Mouse (Mus musculus) stomach, embryonic 16.5 days (tissue): ENCODE measurements at regions not wholly inside any gene's neighbourhood (a gene's known extent, or its start where the extent isn't known, plus 50 kb on each side); places are given as distances from the start of the nearest gene placed in this dataset.
A peak's percentile ranks its signal among the peaks of the same experiment; 100 is the strongest.

Experiments
- ATAC-seq: fragments of 200-750 bp; cut with Nextera tagmentation; 2 replicates; pipeline ENCODE4 v1.8.0; 2017; ENCODE audit warnings: moderate number of reproducible peaks, moderate TSS enrichment; ENCODE audit not compliant: insufficient read depth, low FRiP score
- H3K27ac ChIP-seq: fragments of 300-500 bp; sonication (generic); 2 replicates; pipeline ENCODE4 v1.5.1; 2014; ENCODE audit warnings: low read length
- H3K27me3 ChIP-seq: fragments of 300-500 bp; sonication (generic); 2 replicates; pipeline ENCODE4 v1.6.1; 2014; ENCODE audit warnings: low read length, control low read depth, mixed read lengths; ENCODE audit not compliant: control insufficient read depth, insufficient read depth
- H3K36me3 ChIP-seq: fragments of 300-500 bp; sonication (generic); 2 replicates; pipeline ENCODE4 v1.6.1; 2014; ENCODE audit warnings: low read length; ENCODE audit not compliant: control insufficient read depth, insufficient read depth
- H3K4me1 ChIP-seq: fragments of 300-500 bp; sonication (generic); 2 replicates; pipeline ENCODE4 v1.6.1; 2014; ENCODE audit warnings: low read length, control low read depth, mixed read lengths; ENCODE audit not compliant: control insufficient read depth, insufficient read depth
- H3K4me2 ChIP-seq: fragments of 300-500 bp; sonication (generic); 2 replicates; pipeline ENCODE4 v1.6.1; 2014; ENCODE audit warnings: low read depth, low read length, mixed read lengths
- H3K4me3 ChIP-seq: fragments of 300-500 bp; sonication (generic); replicated peaks from 2 replicates; pipeline ENCODE4 v1.5.1; 2014; ENCODE audit warnings: mild to moderate bottlenecking, low read length
- H3K9ac ChIP-seq: fragments of 300-500 bp; sonication (generic); 2 replicates; pipeline ENCODE4 v1.6.1; 2014; ENCODE audit warnings: low read length
- H3K9me3 ChIP-seq: fragments of 300-500 bp; sonication (generic); replicated peaks from 2 replicates; pipeline ENCODE4 v1.6.1; 2016; ENCODE audit warnings: low read length, control low read depth; ENCODE audit not compliant: control insufficient read depth
- WGBS: fragments of 180-500 bp; shearing (Covaris S2); extraction: QIAGEN DNeasy Blood & Tissue Kit; methylation state at CpG from one replicate; pipeline ENCODE4 v1.1.7; 2014; 5-methylcytosine and 5-hydroxymethylcytosine counted together

DNA sequence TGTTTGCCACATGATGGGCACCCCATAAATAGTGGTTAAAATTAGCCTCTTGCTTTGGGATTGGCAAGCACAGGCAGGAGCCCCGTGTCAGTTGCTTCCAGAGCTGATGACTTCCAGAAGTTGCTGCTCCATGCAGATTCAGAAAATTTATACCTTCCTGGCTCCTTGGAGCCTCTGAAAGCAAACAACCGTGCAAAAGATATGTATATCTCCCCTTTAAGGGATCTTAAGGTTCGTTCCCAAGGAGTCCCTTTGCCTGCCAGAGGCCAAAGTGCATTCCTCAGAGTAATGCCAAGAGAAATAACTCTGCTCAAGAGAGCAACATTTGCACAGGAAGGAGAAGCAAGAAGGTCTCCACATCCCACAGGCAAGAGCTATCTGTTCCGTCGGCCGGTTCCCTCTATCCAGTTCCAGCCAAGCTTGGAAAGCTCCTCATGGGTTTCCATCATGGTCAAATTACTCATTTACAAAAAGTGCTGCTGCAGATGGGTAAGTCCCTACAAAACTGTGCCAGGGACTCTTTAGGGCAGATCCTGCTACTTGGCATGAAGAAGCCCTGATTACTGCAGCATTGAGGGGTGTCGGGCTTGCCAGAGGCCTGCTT lies 608.4 kb upstream of the Cdh5 start:
- no peak overlapping the region for H3K4me2 ChIP-seq
- H3K9ac ChIP-seq = no peak overlapping the region
- 41% methylated on average over 7 of the region's 7 CpGs for WGBS
- no peak overlapping the region for H3K4me3 ChIP-seq
- no peaks in the 10 kb centered on the region for H3K36me3 ChIP-seq
- H3K9me3 ChIP-seq = no peaks in the 10 kb centered on the region
- H3K27ac ChIP-seq = peak overlapping the region; percentile 47
- 0 out of 2 replicates have a peak, but pooled peaks cover 9% of the 10 kb centered on the region for H3K4me1 ChIP-seq
- peak; percentile 79; the same call in 1 of the 2 replicates for ATAC-seq
- no peaks in the 10 kb centered on the region for H3K27me3 ChIP-seq

DNA sequence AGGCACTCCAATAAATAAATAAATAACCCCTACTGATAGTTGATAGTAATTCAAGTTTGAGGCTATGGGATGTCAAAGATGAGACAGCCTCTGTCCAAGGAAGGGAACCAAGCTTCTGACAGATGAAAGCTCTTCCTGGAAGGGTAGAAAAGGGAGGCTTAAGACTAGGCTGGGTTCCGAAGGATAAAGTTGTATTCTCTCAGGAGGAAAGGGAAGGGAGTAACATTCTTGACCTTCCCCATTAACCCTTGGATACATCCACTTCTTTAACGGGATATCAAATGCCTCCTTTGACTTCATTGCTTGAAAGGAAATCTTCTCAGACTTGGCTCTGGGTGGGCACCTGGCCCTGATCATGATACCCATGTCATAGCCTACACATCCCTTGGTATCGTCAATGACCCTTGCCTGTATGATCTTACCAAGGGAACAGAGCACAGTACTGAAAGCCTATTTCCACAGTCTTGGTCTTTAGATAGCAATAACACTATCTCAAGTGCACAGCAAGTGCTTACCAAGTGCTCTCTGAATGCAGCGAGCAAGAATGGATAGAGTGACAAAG lies 607.4 kb upstream of the Cdh5 start:
- no peaks in the 10 kb centered on the region for H3K9me3 ChIP-seq
- no peak overlapping the region for H3K9ac ChIP-seq
- H3K27me3 ChIP-seq = no peaks in the 10 kb centered on the region
- 0 out of 2 replicates have a peak, but pooled peaks cover 9% of the 10 kb centered on the region for H3K4me1 ChIP-seq
- H3K27ac ChIP-seq = no peak overlapping the region
- 83% methylated on average over 4 of the region's 4 CpGs for WGBS
- ATAC-seq = no peak
- H3K4me2 ChIP-seq = no peak overlapping the region
- no peaks in the 10 kb centered on the region for H3K36me3 ChIP-seq
- no peak overlapping the region for H3K4me3 ChIP-seq

DNA sequence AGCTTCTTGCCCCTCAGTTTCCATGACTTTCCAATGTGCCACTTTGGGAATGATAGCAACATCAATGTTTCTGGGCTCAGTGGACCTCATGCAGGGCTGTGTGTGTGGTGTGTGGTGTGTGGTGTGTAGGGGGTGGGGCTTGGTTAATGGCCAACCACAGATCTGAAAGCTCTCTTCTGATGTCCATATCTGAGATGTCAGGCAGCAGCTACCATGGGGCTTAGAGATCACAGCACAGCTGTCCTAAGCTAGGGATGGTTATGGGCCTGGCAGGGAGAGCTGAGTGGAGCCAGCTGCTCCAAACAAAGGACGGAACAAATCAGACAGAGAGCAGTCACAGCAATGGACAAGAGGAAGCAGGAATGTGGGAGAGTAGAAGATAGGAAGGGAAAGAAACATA lies 606.8 kb upstream of the Cdh5 start:
- Histone ChIP-seq H3K4me3 (no peak overlapping the region), H3K9me3 (no peaks in the 10 kb centered on the region), H3K4me1 (0 out of 2 replicates have a peak, but pooled peaks cover 4% of the 10 kb centered on the region), H3K36me3 (no peaks in the 10 kb centered on the region), H3K27me3 (no peaks in the 10 kb centered on the region), H3K4me2 (no peak overlapping the region), H3K27ac (no peak overlapping the region), H3K9ac (no peak overlapping the region)
- 42% methylated on average over 1 of the region's 1 CpGs for WGBS
- no peak for ATAC-seq

DNA sequence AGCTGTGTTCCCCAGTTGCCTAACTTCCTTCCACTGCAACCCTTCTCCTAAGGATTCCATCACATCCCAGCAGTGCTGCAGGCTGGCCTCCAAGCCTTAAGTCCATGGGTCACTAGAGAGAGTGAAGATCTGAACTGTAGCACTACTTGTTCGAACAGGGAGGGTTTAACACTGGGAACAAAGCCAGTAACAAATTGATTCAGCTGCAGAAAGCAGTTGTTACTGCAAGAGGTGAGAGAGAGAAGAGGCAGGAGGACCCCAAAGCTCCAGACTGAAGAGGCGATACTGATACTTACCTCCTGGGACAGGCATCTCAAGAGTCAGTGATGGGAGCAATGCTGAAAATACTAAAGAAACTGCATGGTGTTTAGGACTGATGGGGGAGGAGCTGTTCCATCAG lies 600.1 kb upstream of the Cdh5 start:
- H3K4me3 ChIP-seq = no peak overlapping the region
- no peak overlapping the region for H3K9ac ChIP-seq
- H3K36me3 ChIP-seq = no peaks in the 10 kb centered on the region
- H3K4me1 ChIP-seq = no peaks in the 10 kb centered on the region
- no peak for ATAC-seq
- no peaks in the 10 kb centered on the region for H3K27me3 ChIP-seq
- 56% methylated on average over 2 of the region's 2 CpGs for WGBS
- no peak overlapping the region for H3K4me2 ChIP-seq
- H3K9me3 ChIP-seq = no peaks in the 10 kb centered on the region
- no peak overlapping the region for H3K27ac ChIP-seq

DNA sequence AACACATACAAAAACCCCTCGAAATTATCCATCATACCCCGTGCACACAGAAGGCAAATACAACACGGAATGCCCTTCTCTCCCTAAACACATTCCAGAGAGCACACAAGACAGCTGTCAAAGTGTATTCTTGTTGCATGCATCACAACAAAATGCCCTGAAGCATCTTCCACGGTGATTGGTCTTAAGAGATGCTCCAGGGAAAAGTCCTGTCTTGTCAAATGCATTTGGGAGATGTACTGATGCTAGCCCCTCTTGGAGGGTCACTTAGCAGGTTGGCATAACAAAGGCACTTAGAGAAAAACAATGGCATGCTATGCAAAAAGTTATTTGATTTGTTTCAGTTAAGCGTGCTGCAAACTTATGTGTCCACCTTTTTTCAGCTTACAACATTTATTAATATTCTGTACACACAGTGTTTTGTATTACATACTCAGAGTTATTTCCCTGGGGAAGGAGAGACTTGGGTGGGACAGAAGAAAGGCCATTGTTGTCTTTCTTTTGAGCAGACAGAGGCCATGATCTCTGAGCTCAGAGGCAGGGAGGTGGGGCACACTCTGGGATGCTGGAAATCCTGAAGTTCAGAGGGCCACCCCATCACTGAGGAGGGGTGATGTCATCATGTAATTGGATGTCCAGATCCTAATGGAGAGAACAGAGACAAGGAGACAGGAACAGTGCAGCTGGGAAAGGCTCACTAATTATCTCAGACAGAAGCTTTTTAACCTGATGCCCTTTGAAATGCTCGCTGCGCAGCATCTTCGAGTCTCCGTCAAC lies 598.2 kb upstream of the Cdh5 start:
- H3K4me1 ChIP-seq = no peaks in the 10 kb centered on the region
- H3K9me3 ChIP-seq = no peaks in the 10 kb centered on the region
- no peak for ATAC-seq
- H3K4me2 ChIP-seq = no peak overlapping the region
- no peak overlapping the region for H3K9ac ChIP-seq
- no peaks in the 10 kb centered on the region for H3K36me3 ChIP-seq
- no peak overlapping the region for H3K4me3 ChIP-seq
- no peak overlapping the region for H3K27ac ChIP-seq
- 73% methylated on average over 9 of the region's 9 CpGs for WGBS
- no peaks in the 10 kb centered on the region for H3K27me3 ChIP-seq

DNA sequence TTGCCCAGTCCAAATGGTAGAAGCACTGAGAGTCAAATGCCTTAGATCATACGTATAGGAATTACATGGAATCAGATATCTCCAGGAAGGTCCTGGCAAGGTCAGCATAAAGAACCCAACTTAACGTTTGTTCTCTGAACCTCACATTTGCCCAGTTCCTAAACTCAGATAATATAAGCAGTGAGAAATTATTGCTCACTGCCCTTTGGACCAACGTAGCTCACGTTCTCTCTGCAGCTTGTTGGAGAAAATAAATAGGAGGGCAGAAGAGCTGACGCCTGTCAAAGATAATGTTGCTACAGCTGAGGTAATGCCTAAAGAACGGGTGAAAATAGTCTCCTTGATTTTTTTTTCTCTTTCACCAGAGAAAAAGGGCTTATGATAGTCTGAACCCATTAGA lies 595.1 kb upstream of the Cdh5 start:
- Histone ChIP-seq H3K4me2 (no peak overlapping the region), H3K4me1 (no peaks in the 10 kb centered on the region), H3K9me3 (no peaks in the 10 kb centered on the region), H3K4me3 (no peak overlapping the region), H3K27me3 (no peaks in the 10 kb centered on the region), H3K9ac (no peak overlapping the region), H3K36me3 (no peaks in the 10 kb centered on the region), H3K27ac (no peak overlapping the region)
- WGBS = 36% methylated on average over 6 of the region's 6 CpGs
- ATAC-seq = no peak

DNA sequence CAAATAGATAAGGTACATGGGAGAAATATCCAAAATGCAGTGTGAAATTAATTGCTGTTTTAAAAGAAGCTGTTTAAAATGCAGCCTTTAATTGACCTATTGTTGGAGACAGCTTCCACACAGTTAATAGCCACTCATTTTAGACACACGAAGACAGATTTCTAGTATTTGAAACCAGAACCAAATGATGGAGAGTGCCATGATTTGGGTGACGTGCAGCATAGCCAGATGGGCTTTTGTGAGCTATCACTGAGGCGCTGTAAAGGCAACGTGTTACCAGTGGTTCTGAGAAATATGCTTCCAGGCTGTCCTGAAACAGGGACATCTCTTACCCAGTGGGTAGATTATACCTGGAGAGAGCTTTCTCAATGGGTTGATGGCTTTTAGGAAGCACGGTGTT lies 594.4 kb upstream of the Cdh5 start:
- Histone ChIP-seq H3K9ac (no peak overlapping the region), H3K4me1 (no peaks in the 10 kb centered on the region), H3K4me3 (no peak overlapping the region), H3K4me2 (no peak overlapping the region), H3K27me3 (no peaks in the 10 kb centered on the region), H3K9me3 (no peaks in the 10 kb centered on the region), H3K36me3 (no peaks in the 10 kb centered on the region), H3K27ac (no peak overlapping the region)
- no peak for ATAC-seq
- WGBS = 88% methylated on average over 5 of the region's 5 CpGs

DNA sequence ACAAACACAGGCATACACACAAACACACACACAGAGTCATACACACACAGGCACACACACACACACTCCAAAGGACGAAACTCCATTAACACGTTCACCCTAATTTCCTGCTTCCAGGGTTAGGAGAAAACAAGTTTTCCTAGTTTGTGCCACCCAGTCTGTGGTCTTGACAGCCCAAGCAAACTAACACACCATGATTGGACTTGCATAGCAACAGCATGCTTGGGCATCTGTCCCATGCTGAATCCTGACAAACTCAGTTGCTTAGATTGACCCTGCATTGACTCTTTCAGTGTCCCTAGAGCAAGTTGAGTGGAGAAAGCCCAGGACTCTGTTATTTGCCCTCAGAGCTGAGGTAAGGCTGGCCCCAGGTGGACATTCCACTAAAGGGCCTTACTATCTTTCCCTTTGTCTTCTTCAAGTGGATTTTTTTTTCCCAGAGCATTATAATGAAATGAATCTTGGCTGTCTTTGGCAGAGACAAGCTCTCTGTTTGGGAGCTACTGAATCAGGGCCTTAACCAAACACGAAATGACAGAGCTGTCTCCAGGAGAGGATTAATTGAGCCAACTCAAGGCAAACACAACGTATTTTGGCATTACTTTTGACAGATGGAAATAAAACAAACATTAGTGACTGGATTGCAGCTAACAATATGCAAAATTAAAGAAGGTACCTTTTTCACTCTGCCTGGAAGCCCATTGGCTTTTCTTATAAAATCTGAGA lies 581.1 kb upstream of the Cdh5 start:
- Histone ChIP-seq H3K9me3 (no peaks in the 10 kb centered on the region), H3K9ac (no peak overlapping the region), H3K27me3 (no peaks in the 10 kb centered on the region), H3K4me3 (no peak overlapping the region), H3K4me1 (peaks cover 3% of the 10 kb centered on the region; the same call in 1 of the 2 replicates), H3K27ac (peak overlapping the region; percentile 23; the same call in 1 of the 2 replicates), H3K4me2 (no peak overlapping the region), H3K36me3 (no peaks in the 10 kb centered on the region)
- WGBS = 45% methylated on average over 4 of the region's 4 CpGs
- ATAC-seq = no peak

DNA sequence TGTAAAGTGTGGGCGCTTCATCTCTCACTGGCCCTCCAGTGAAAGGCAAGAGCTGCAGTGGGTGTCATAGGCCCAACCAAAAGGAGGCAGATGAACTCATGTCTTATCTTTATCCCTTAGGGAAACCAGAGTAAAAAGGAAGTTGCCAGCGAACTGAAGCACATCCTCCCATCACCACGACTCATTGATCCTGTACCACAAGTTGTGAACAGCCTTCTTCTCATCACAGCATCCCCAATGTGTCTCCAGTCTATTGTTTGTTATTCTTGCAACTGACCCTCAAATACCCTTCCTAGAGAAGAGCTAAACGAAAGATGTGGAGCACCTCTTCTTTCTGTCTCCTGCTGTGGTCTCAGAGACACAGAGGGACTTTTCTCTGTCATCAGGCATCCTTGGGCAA lies 570.5 kb upstream of the Cdh5 start:
- WGBS = 68% methylated on average over 4 of the region's 4 CpGs
- no peak overlapping the region for H3K9ac ChIP-seq
- no peaks in the 10 kb centered on the region for H3K36me3 ChIP-seq
- no peak for ATAC-seq
- H3K4me1 ChIP-seq = no peaks in the 10 kb centered on the region
- H3K27ac ChIP-seq = no peak overlapping the region
- no peaks in the 10 kb centered on the region for H3K27me3 ChIP-seq
- no peak overlapping the region for H3K4me3 ChIP-seq
- H3K4me2 ChIP-seq = no peak overlapping the region
- no peaks in the 10 kb centered on the region for H3K9me3 ChIP-seq
